Mouse (Mus musculus) myocyte (in vitro differentiated cells): Measurements from ENCODE around the gene Unkl.
"Not testable (repeated sequence)": the region's sequence is repeated elsewhere in the genome, so short reads cannot be mapped to it uniquely, and the experiment has no call there.

Source experiments
- E2F4 ChIP-seq: IDR thresholded peaks from one replicate; pipeline ENCODE4 v1.6.1; 2011; ENCODE audit warnings: mild to moderate bottlenecking, control low read depth, moderate library complexity; ENCODE audit not compliant: insufficient read depth
- MYOG ChIP-seq, 3 experiments: IDR thresholded peaks; one replicate each; pipeline ENCODE4 v1.6.1; 2011; ENCODE audit warnings: control low read depth in 2 of 3, low read depth in 2 of 3, mild to moderate bottlenecking in 2 of 3; ENCODE audit not compliant: insufficient read length in 2 of 3, control insufficient read depth in 1 of 3, insufficient read depth in 1 of 3
- POLR2A ChIP-seq: IDR thresholded peaks from one replicate; pipeline ENCODE4 v1.6.1; 2011; ENCODE audit warnings: low read depth, mild to moderate bottlenecking, control low read depth, moderate library complexity; ENCODE audit not compliant: insufficient read length
- POLR2AphosphoS2 ChIP-seq: IDR thresholded peaks from one replicate; pipeline ENCODE4 v1.6.1; 2011; ENCODE audit warnings: low read depth, control low read depth; ENCODE audit not compliant: insufficient read length
- TCF12 ChIP-seq: IDR thresholded peaks from one replicate; pipeline ENCODE4 v1.6.1; 2011; ENCODE audit warnings: mild to moderate bottlenecking, control low read depth; ENCODE audit not compliant: poor library complexity, insufficient read depth, severe bottlenecking
- USF1 ChIP-seq: IDR thresholded peaks from one replicate; pipeline ENCODE4 v1.6.1; 2011; ENCODE audit warnings: low read depth, mild to moderate bottlenecking, control low read depth, moderate library complexity

- not testable (repeated sequence) for TF ChIP-seq USF1; POLR2A; MYOG (IDR thresholded peaks at IDR 0.05; ENCODE audit: control insufficient read depth in 1 of 3, insufficient read depth in 1 of 3, insufficient read length in 2 of 3, low read depth in 2 of 3); TCF12; POLR2AphosphoS2; E2F4
Measured at GRCm38 (mm10) chr17:25222504-25222940, 34.3 kb downstream of the Unkl start.
